Mouse (Mus musculus) liver, embryonic 16.5 days (tissue): ENCODE measurements around the gene Krt28. TPM values are rescaled to one million over a fixed set of nuclear protein-coding genes. Genes with fewer than 3 reads are reported as not detected.

Experiments
- ATAC-seq: fragments of 200-750 bp; cut with Nextera tagmentation; 2 replicates; pipeline ENCODE4 v1.8.0; 2017; ENCODE audit warnings: low read depth, mild to moderate bottlenecking, moderate number of reproducible peaks, moderate library complexity
- H3K27ac ChIP-seq: fragments of 300-500 bp; sonication (generic); 2 replicates; pipeline ENCODE4 v1.5.1; 2014; ENCODE audit warnings: mild to moderate bottlenecking, low read length
- H3K27me3 ChIP-seq: fragments of 300-500 bp; sonication (generic); 2 replicates; pipeline ENCODE4 v1.6.1; 2014; ENCODE audit warnings: low read depth, low read length, mixed read lengths; ENCODE audit not compliant: control insufficient read depth, insufficient read depth
- H3K36me3 ChIP-seq: fragments of 300-500 bp; sonication (generic); 2 replicates; pipeline ENCODE4 v1.6.1; 2014; ENCODE audit warnings: mild to moderate bottlenecking; ENCODE audit not compliant: control insufficient read depth, insufficient read depth
- H3K4me1 ChIP-seq: fragments of 300-500 bp; sonication (generic); 2 replicates; pipeline ENCODE4 v1.6.1; 2014; ENCODE audit warnings: low read depth, low read length, mixed read lengths; ENCODE audit not compliant: control insufficient read depth
- H3K4me2 ChIP-seq: fragments of 300-500 bp; sonication (generic); 2 replicates; pipeline ENCODE4 v1.6.1; 2014; ENCODE audit warnings: low read depth, low read length, mixed read lengths
- H3K4me3 ChIP-seq: fragments of 300-500 bp; sonication (generic); 2 replicates; pipeline ENCODE4 v1.5.1; 2014; ENCODE audit warnings: low read depth, mild to moderate bottlenecking, low read length
- H3K9ac ChIP-seq: fragments of 300-500 bp; sonication (generic); 2 replicates; pipeline ENCODE4 v1.6.1; 2014; ENCODE audit warnings: low read depth, low read length
- H3K9me3 ChIP-seq: fragments of 300-500 bp; sonication (generic); replicated peaks from 2 replicates; pipeline ENCODE4 v1.6.1; 2016; ENCODE audit warnings: low read length; ENCODE audit not compliant: control insufficient read depth
- whole genome bisulfite sequencing: fragments of 180-500 bp; shearing (Covaris S2); extraction: QIAGEN DNeasy Blood & Tissue Kit; methylation state at CpG from one replicate; pipeline ENCODE4 v1.1.7; 2014; ENCODE audit not compliant: insufficient replicate concordance; 5-methylcytosine and 5-hydroxymethylcytosine counted together
- polyA plus RNA-seq: library from polyadenylated mRNA; unstranded; fragments of >200 nt; fragmentation: Nextera tagmentation; extraction: Ambion mirVana; gene quantifications from 2 replicates; pipeline ENCODE4 v1.2.1, GENCODE M21; 2015

The Krt28 gene
- polyA plus RNA-seq, 1 experiment from 2014 or later: not detected

DNA sequence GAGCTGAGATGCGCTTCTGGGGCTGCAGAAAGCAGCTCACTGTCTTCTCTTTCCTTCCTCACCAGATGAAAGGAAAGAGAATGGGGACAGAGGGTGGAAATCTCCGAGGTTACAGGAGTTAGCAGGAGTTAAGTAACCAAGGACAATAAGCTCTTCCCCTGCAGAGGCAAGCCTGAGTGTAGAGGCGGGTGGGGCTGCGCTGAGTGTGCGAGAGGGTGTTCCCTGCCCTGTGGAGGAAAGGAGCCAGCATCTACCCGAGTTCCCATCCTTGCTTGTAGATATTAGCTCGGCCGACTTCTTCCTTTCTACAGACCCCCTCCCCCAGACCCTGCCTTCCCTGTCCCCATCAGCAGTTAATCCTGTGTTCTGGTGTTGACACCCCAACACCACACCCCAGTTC, 24.1 kb upstream of the Krt28 start:
- Histone ChIP-seq H3K9ac (no peak overlapping the region), H3K36me3 (no peaks in the 10 kb centered on the region), H3K27me3 (no peaks in the 10 kb centered on the region), H3K4me2 (no peak overlapping the region), H3K27ac (no peak overlapping the region), H3K4me3 (no peak overlapping the region), H3K4me1 (no peaks in the 10 kb centered on the region), H3K9me3 (no peaks in the 10 kb centered on the region)
- 52% methylated on average over 8 of the region's 8 CpGs for WGBS
- no peak for ATAC-seq

DNA sequence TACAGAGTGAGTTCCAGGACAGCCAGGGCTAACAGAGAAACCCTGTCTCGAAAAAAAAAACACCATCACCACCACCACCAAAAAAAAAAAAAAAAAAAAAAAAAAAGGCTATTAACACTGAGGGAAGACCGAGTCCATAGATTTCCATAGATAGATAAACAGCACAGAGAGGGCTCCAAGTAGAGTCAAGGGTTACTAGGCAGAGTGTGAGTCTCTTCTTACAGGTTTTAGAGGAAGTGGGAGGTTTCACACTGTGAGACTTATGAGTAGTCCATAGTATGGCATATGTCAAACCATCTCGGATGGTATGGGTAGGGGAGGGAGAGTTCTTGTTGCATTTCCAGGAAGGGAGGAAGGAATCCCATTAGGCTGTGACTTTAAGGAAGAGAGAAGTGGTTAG, 23.4 kb upstream of the Krt28 start:
- no peak overlapping the region for H3K27ac ChIP-seq
- no peaks in the 10 kb centered on the region for H3K9me3 ChIP-seq
- H3K27me3 ChIP-seq: no peaks in the 10 kb centered on the region
- no peak overlapping the region for H3K4me3 ChIP-seq
- WGBS: 31% methylated on average over 3 of the region's 3 CpGs
- H3K4me1 ChIP-seq: no peaks in the 10 kb centered on the region
- ATAC-seq: no peak
- no peak overlapping the region for H3K4me2 ChIP-seq
- H3K9ac ChIP-seq: no peak overlapping the region
- H3K36me3 ChIP-seq: no peaks in the 10 kb centered on the region

DNA sequence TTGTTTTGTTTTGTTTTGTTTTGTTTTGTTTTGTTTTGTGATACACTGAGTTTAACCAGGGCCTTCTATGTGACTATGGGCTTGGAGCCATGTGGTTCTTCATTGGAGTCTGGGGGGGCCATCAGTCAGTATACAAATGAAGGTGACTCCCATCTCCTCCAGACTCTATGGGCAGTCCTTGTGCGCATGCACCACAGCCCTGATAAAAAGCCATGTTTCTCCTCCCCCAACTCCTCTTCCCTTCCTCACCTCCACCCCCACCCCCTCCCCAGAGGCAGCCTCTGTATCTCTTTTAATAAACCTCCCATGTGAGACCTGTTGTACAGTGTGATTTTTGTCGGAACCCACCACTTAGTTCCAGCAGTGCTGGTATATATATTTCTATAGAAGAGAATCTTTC, 22.0 kb upstream of the Krt28 start:
- 69% methylated on average over 2 of the region's 2 CpGs for WGBS
- ATAC-seq: no peak
- Histone ChIP-seq H3K4me3 (no peak overlapping the region), H3K27me3 (no peaks in the 10 kb centered on the region), H3K4me2 (no peak overlapping the region), H3K9ac (no peak overlapping the region), H3K4me1 (no peaks in the 10 kb centered on the region), H3K36me3 (no peaks in the 10 kb centered on the region), H3K9me3 (no peaks in the 10 kb centered on the region), H3K27ac (no peak overlapping the region)

DNA sequence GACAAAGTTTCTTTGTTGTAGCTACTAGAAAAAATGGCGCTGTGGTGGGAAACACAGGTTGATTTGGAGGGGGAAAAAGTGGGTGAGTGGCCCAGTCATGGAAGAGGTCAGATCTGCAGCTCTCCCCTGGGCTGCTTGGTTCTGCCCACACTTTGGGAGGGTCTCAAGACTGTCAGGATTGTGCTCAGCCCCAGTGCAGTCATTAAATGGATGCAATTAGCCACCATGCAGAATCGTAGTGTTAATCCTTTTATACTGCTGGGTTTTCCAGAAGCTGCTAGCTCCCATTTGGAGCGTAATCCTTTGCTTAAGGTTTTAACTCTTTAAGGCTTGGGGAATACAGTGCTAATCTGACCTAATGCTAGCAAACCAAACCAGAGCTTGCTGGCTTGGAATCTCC, 21.3 kb upstream of the Krt28 start:
- no peak for ATAC-seq
- no peaks in the 10 kb centered on the region for H3K36me3 ChIP-seq

DNA sequence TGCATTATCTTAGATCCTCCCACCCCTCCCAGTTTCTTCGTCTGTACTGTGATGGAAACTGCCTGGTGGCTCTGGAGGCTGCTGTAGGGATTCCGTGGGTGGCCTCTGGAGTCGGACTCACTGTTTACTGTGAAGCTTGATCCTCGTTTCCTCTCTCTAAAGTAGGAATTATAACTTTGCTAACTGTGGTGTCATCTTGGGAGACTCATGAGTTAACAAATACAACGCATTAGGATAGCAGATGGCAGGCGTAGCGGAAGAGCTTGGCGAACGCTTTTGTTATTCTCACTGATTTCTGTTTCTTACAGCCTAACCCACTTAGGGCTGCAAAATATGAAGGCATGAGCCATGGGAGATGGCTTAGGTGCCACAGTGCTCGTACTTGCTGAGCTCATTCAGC, 17.8 kb upstream of the Krt28 start:
- H3K4me2 ChIP-seq: no peak overlapping the region
- H3K27me3 ChIP-seq: no peaks in the 10 kb centered on the region
- no peaks in the 10 kb centered on the region for H3K4me1 ChIP-seq
- no peak overlapping the region for H3K9ac ChIP-seq
- no peaks in the 10 kb centered on the region for H3K36me3 ChIP-seq
- WGBS: 67% methylated on average over 10 of the region's 10 CpGs
- no peak for ATAC-seq
- no peak overlapping the region for H3K27ac ChIP-seq
- H3K9me3 ChIP-seq: no peaks in the 10 kb centered on the region
- no peak overlapping the region for H3K4me3 ChIP-seq

More for the DNA sequence above, 21.3 kb upstream of the Krt28 start:
- H3K4me3 ChIP-seq: no peak overlapping the region
- no peak overlapping the region for H3K27ac ChIP-seq
- no peak overlapping the region for H3K4me2 ChIP-seq
- no peaks in the 10 kb centered on the region for H3K27me3 ChIP-seq
- H3K9ac ChIP-seq: no peak overlapping the region
- H3K9me3 ChIP-seq: no peaks in the 10 kb centered on the region
- no peaks in the 10 kb centered on the region for H3K4me1 ChIP-seq
- 41% methylated on average over 3 of the region's 3 CpGs for WGBS

DNA sequence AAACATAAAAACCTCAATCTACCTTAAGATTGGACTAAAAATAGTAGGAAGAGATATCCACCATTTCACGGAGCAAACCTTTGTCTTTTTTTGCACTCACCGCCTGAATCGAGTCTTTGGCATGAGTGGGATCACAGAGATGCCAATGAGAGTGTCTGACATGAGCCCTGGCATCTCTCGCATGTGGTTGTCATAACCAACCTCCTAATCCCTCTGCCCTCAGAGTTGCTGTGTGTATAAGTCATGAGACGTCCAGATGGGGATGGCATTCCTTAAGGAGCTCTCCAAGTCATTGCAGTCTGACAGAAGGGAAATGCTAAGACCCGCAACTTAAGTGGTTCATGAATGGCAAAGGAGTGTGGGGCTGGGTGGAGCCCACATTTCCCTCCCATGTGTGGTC, 16.7 kb upstream of the Krt28 start:
- Histone ChIP-seq H3K4me3 (no peak overlapping the region), H3K27ac (no peak overlapping the region), H3K27me3 (no peaks in the 10 kb centered on the region), H3K36me3 (no peaks in the 10 kb centered on the region), H3K4me1 (no peaks in the 10 kb centered on the region), H3K4me2 (no peak overlapping the region), H3K9ac (no peak overlapping the region), H3K9me3 (no peaks in the 10 kb centered on the region)
- ATAC-seq: no peak
- 52% methylated on average over 6 of the region's 6 CpGs for WGBS

DNA sequence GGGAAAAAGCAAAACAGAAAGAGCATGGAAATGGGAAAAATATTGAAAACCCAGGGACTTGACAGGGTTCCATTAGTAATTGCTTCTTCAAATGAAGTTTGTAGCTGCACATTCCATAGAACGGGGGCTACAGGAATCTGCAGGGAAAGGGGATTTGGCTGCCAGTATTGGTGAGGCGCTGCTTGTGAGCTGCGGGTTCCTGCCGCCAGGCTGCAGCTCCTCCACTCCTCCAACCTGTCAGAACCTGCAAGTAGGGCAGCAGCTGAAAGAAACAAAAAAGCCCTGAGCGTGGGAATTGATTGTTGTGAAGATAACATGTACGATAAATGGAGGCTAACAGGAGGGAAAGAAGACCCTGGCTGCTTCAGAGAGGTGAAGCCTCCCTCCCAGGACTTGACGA, 16.2 kb upstream of the Krt28 start:
- no peak for ATAC-seq
- H3K4me3 ChIP-seq: no peak overlapping the region
- H3K27me3 ChIP-seq: no peaks in the 10 kb centered on the region
- H3K4me1 ChIP-seq: no peaks in the 10 kb centered on the region; the same call in 1 of the 2 replicates
- 53% methylated on average over 7 of the region's 7 CpGs for WGBS
- H3K9ac ChIP-seq: no peak overlapping the region
- H3K4me2 ChIP-seq: no peak overlapping the region
- no peaks in the 10 kb centered on the region for H3K9me3 ChIP-seq
- no peaks in the 10 kb centered on the region for H3K36me3 ChIP-seq
- no peak overlapping the region for H3K27ac ChIP-seq

DNA sequence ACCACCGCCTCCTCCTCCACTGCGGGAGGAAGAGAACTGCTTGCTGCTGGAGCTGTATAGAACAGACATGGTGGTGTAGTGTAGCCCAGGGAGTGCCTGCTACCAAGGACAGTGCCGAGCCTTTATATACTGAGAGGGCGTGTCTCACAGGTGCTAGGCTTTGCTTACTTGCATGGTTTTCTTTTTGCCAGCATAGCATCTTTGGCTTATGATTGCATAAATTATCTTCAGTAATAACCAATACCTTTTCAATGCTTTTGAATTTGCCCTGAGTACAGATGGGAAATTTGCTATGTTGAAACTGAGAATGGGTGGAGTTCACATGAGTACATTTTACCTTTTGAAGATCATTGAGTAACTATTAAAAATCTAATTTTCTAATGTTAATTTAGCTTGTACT, 14.6 kb upstream of the Krt28 start, which contains the start of gene Krt10:
Gene Krt10 (minus strand): TSS at position 101 of the 400 bp plus-strand sequence.
- Histone ChIP-seq H3K4me3 (no peak within 1 kb of the TSS), H3K4me1 (no peaks in the 10 kb centered on the region; the same call in 1 of the 2 replicates), H3K9me3 (no peaks in the 10 kb centered on the region)

DNA sequence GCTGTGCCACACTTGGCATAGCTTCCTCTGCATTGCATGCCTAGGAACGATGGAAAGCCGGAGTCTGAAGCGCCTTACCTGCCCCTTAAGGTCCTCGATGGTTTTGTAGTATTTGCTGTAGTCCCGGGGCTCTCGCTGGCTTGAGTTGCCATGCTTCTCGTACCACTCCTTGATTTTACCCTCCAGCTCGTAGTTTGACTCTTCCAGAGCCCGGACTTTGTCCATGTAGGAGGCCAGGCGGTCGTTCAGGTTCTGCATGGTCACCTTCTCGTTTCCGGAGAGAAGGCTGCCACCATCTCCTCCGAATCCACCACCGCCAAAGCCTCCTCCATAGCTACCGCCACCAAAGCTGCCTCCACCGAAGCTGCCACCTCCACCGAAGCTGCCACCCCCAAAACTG, 14.0 kb upstream of the Krt28 start:
- H3K36me3 ChIP-seq: no peaks in the 10 kb centered on the region
- H3K4me1 ChIP-seq: no peaks in the 10 kb centered on the region; the same call in 1 of the 2 replicates
- no peaks in the 10 kb centered on the region for H3K27me3 ChIP-seq
- H3K4me3 ChIP-seq: no peak overlapping the region
- H3K9ac ChIP-seq: no peak overlapping the region
- 80% methylated on average over 18 of the region's 18 CpGs for WGBS
- no peaks in the 10 kb centered on the region for H3K9me3 ChIP-seq
- no peak overlapping the region for H3K4me2 ChIP-seq
- ATAC-seq: no peak
- H3K27ac ChIP-seq: no peak overlapping the region

More for the DNA sequence above, 14.6 kb upstream of the Krt28 start, which contains the start of gene Krt10:
- 67% methylated on average over 4 of the region's 4 CpGs for WGBS
- no peaks in the 10 kb centered on the region for H3K36me3 ChIP-seq
- no peak within 1 kb of the TSS for H3K27ac ChIP-seq
- no peak within 1 kb of the TSS for H3K4me2 ChIP-seq
- H3K9ac ChIP-seq: no peak within 1 kb of the TSS
- ATAC-seq: no peak
- H3K27me3 ChIP-seq: no peaks in the 10 kb centered on the region
